Mouse (Mus musculus) T-helper 17 cell (primary cell): ENCODE results near the gene Osm.

Experiments used
- in situ Hi-C, 2 experiments: fragments of 300-600 bp; cut with MboI, MseI; formaldehyde crosslinking; loops; 1 replicate in 1 of 2; 2 replicates in 1 of 2; pipeline ENCODE4 v1.15.1; 2025; ENCODE audit warnings: high pct_unique_total_duplicates in 2 of 2

Gene Osm

GRCm38 (mm10) chr11:4214572-4214971 is 21.6 kb upstream of the Osm start:
- in situ Hi-C loops, result no loop called here

- in situ Hi-C loops, result loop anchor here in 1 of 2 experiments (5.0 kb wide), 1 partner anchor 78 kb away; the partner anchor contains the start of gene Rnf215
Measured at GRCm38 (mm10) chr11:4215061-4215460, 21.2 kb upstream of the Osm start.

GRCm38 (mm10) chr11:4216248-4217000 is 19.8 kb upstream of the Osm start:
- in situ Hi-C loops, result loop anchor here in 1 of 2 experiments (5.0 kb wide), 1 partner anchor 79 kb away; the partner anchor contains the start of gene Rnf215

- in situ Hi-C loops, result loop anchor here in 1 of 2 experiments (5.0 kb wide), 1 partner anchor 81 kb away; the partner anchor contains the start of gene Rnf215
Measured at GRCm38 (mm10) chr11:4217914-4218629, 18.1 kb upstream of the Osm start, which contains the start of gene Castor1. Gene Castor1 (plus strand): TSS chr11:4218225.

- in situ Hi-C loops, result loop anchor here in 1 of 2 experiments (5.0 kb wide), 1 partner anchor 81 kb away; the partner anchor contains the start of gene Rnf215
Measured at GRCm38 (mm10) chr11:4218637-4219036, 17.6 kb upstream of the Osm start.

- in situ Hi-C loops, result loop anchor here in 1 of 2 experiments (5.0 kb wide), 1 partner anchor 82 kb away; the partner anchor contains the start of gene Rnf215
Measured at GRCm38 (mm10) chr11:4219317-4219751, 16.9 kb upstream of the Osm start.

GRCm38 (mm10) chr11:4219908-4220307 is 16.3 kb upstream of the Osm start:
- in situ Hi-C loops, result loop anchor here (5.0 kb wide), 3 partner anchors 37 to 197 kb away; partner anchors contain the start of genes Lif (in 2 of the 2) and Rnf215 (in 1 of the 2)

GRCm38 (mm10) chr11:4220443-4221400 is 15.5 kb upstream of the Osm start:
- in situ Hi-C loops, result loop anchor here (5.0 kb wide), 2 partner anchors 37 to 197 kb away; partner anchors contain the start of gene Lif (in 2 of the 2)

- in situ Hi-C loops, result loop anchor here (5.0 kb wide), 2 partner anchors 35 to 195 kb away; partner anchors contain the start of gene Lif (in 2 of the 2)
Measured at GRCm38 (mm10) chr11:4222046-4222950, 13.9 kb upstream of the Osm start.

GRCm38 (mm10) chr11:4223393-4224188 is 12.6 kb upstream of the Osm start:
- in situ Hi-C loops, result loop anchor here (5.0 kb wide), 2 partner anchors 34 to 194 kb away; partner anchors contain the start of gene Lif (in 2 of the 2)

GRCm38 (mm10) chr11:4224223-4224622 is 12.0 kb upstream of the Osm start:
- in situ Hi-C loops, result loop anchor here (5.0 kb wide), 2 partner anchors 33 to 193 kb away; partner anchors contain the start of gene Lif (in 2 of the 2)

GRCm38 (mm10) chr11:4226569-4227325 is 9.5 kb upstream of the Osm start:
- in situ Hi-C loops, result no loop called here

- in situ Hi-C loops, result no loop called here
Measured at GRCm38 (mm10) chr11:4228463-4228862, 7.8 kb upstream of the Osm start.

GRCm38 (mm10) chr11:4229841-4230240 is 6.4 kb upstream of the Osm start:
- in situ Hi-C loops, result no loop called here

- in situ Hi-C loops, result no loop called here
Measured at GRCm38 (mm10) chr11:4231435-4231834, 4.8 kb upstream of the Osm start.

- in situ Hi-C loops, result no loop called here
Measured at GRCm38 (mm10) chr11:4232644-4233043, 3.6 kb upstream of the Osm start.

GRCm38 (mm10) chr11:4235052-4235655 is 1.1 kb upstream of the Osm start:
- in situ Hi-C loops, result loop anchor here in 1 of 2 experiments (5.0 kb wide), 1 partner anchor 48 kb away; the partner anchor contains the start of gene Tbc1d10a
